Mouse (Mus musculus) cerebral cortex, adult 2 months (tissue): ENCODE data around the gene Actl7a.

ENCODE experiments used
- WGBS: fragments of 180-500 bp; shearing (Covaris S2); methylation state at CpG from one replicate; pipeline ENCODE4 v1.1.7; 2018; 5-methylcytosine and 5-hydroxymethylcytosine counted together

Gene Actl7a

DNA sequence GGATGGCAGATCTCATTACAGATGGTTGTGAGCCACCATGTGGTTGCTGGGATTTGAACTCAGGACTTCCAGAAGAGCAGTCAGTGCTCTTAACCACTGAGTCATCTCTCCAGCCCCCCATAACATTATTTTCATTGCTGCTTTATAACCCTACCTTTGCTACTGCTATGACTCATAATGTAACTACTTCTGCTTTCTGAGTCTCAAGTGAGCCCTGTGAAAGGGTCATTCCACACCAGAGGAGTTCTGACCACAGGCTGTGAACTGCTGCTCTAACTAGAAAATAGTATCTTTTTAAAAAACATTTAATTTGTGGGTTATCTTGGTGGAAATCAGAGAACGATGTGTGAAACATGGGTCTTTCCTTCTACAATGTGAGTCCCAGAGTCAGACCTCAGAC is 14.5 kb downstream of the Actl7a start:
- 92% methylated on average over 1 of the region's 1 CpGs for WGBS

GRCm38 (mm10) chr4:56767861-56768284 is 24.7 kb downstream of the Actl7a start:
- 60% methylated on average over 5 of the region's 5 CpGs for WGBS

- 90% methylated on average over 7 of the region's 7 CpGs for WGBS
Measured at GRCm38 (mm10) chr4:56768913-56769312, 25.7 kb downstream of the Actl7a start.

DNA sequence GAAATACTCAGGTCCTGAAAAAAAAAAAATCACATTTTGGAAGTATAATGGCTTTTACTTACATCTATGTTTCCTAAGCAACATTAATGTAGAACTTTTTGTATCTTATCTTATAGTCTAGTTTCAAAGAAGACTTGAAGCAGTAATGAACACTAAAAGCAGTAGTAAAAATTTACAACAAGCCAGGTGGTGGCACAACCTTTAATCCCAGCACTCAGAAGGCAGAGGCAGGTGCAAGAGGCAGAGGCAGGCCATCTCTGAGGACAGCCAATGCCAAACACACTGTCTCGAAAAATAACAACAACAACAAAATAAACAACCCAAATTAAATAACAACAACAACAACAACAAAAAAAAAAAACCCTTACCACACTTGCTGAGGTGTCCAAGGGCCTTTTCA is 27.9 kb downstream of the Actl7a start:
- WGBS = 85% methylated on average over 1 of the region's 1 CpGs

GRCm38 (mm10) chr4:56791373-56791772 is 48.2 kb downstream of the Actl7a start:
- WGBS = 16% methylated on average over 1 of the region's 1 CpGs
